Mouse (Mus musculus) olfactory bulb, adult 2 months (tissue): ENCODE measurements around the gene Npnt.

Source experiments
- CTCF ChIP-seq: fragments of 200-500 bp; IDR thresholded peaks from 2 replicates; pipeline ENCODE4 v1.5.1; 2012; ENCODE audit warnings: low read depth, mild to moderate bottlenecking, low read length, moderate library complexity; ENCODE audit not compliant: insufficient read depth
- POLR2A ChIP-seq: fragments of 200-500 bp; IDR thresholded peaks from 2 replicates; pipeline ENCODE4 v1.6.1; 2012; ENCODE audit warnings: mild to moderate bottlenecking, low read depth, low read length, moderate library complexity; ENCODE audit not compliant: insufficient read depth

- no peak for TF ChIP-seq CTCF
- TF ChIP-seq POLR2A: no peak
These were observed 100.4 kb downstream of the Npnt start for GRCm38 (mm10) chr3:132849669-132850068.
